Mouse (Mus musculus) MEL (cell line): Measurements from ENCODE around the gene Clec16a. TPM values are rescaled to one million over a fixed set of nuclear protein-coding genes. Genes with fewer than 3 reads are reported as not detected.

Experiments used
- DNase-seq: peaks from one replicate; pipeline ENCODE4 v3.0.0; 2011; ENCODE audit warnings: low read depth, low spot score
- H3K27ac ChIP-seq: 2 replicates; pipeline ENCODE4 v1.5.1; 2012; ENCODE audit warnings: low read depth, mild to moderate bottlenecking, control low read depth, low read length, moderate library complexity; ENCODE audit not compliant: control insufficient read depth
- H3K27me3 ChIP-seq, 2 experiments: fragments of 150-350 bp in 1 of 2; sonication (generic) in 1 of 2; 2 replicates each; pipeline ENCODE4 v1.6.1; 2012; ENCODE audit warnings: low read length in 2 of 2, mild to moderate bottlenecking in 2 of 2, improper control_type of control experiment in 1 of 2, moderate library complexity in 1 of 2; ENCODE audit not compliant: insufficient read depth in 2 of 2, control insufficient read depth in 1 of 2
- H3K36me3 ChIP-seq, 2 experiments: 2 replicates each; pipeline ENCODE4 v1.6.1; 2012 to 2014; ENCODE audit warnings: low read length in 2 of 2, improper control_type of control experiment in 1 of 2, inconsistent platforms in 1 of 2, mild to moderate bottlenecking in 1 of 2; ENCODE audit not compliant: insufficient read depth in 2 of 2, control insufficient read depth in 1 of 2
- H3K4me1 ChIP-seq, 2 experiments: fragments of 150-350 bp in 1 of 2; sonication (generic) in 1 of 2; 2 replicates each; pipeline ENCODE4 v1.6.1; 2012; ENCODE audit warnings: low read length in 2 of 2, improper control_type of control experiment in 1 of 2, mild to moderate bottlenecking in 1 of 2; ENCODE audit not compliant: insufficient read depth in 2 of 2, control insufficient read depth in 1 of 2
- H3K4me3 ChIP-seq, 2 experiments: fragments of 150-350 bp in 1 of 2; sonication (generic) in 1 of 2; 2 replicates each; pipeline ENCODE4 v1.5.1; 2012; ENCODE audit warnings: low read depth in 2 of 2, low read length in 2 of 2, mild to moderate bottlenecking in 2 of 2, moderate library complexity in 2 of 2, control low read depth in 1 of 2, improper control_type of control experiment in 1 of 2; ENCODE audit not compliant: control insufficient read depth in 1 of 2, insufficient read depth in 1 of 2
- H3K79me2 ChIP-seq: 2 replicates; pipeline ENCODE4 v1.6.1; 2012; ENCODE audit warnings: mild to moderate bottlenecking, low read length, moderate library complexity; ENCODE audit not compliant: control insufficient read depth, poor library complexity, insufficient read depth
- H3K9ac ChIP-seq: 2 replicates; pipeline ENCODE4 v1.6.1; 2012; ENCODE audit warnings: low read depth, mild to moderate bottlenecking, control low read depth, low read length, moderate library complexity; ENCODE audit not compliant: control insufficient read depth, poor library complexity, severe bottlenecking
- H3K9me3 ChIP-seq: fragments of 150-350 bp; sonication (generic); replicated peaks from 2 replicates; pipeline ENCODE4 v1.6.1; 2012; ENCODE audit warnings: mild to moderate bottlenecking, low read length, improper control_type of control experiment, moderate library complexity; ENCODE audit not compliant: insufficient read depth
- CHD1 ChIP-seq: IDR thresholded peaks from 2 replicates; pipeline ENCODE4 v1.6.1; 2012; ENCODE audit warnings: low read depth, mild to moderate bottlenecking, inconsistent platforms, low read length, improper control_type of control experiment
- EP300 ChIP-seq, 2 experiments: IDR thresholded peaks; 2 replicates each; pipeline ENCODE4 v1.6.1; 2011; ENCODE audit warnings: improper control_type of control experiment in 2 of 2, low read length in 2 of 2, low read depth in 1 of 2, mild to moderate bottlenecking in 1 of 2
- GATA1 ChIP-seq: IDR thresholded peaks from 2 replicates; pipeline ENCODE4 v1.6.1; 2011; ENCODE audit warnings: low read depth, low read length, improper control_type of control experiment
- MAFK ChIP-seq: IDR thresholded peaks from 2 replicates; pipeline ENCODE4 v1.6.1; 2011; ENCODE audit warnings: low read depth, mild to moderate bottlenecking, low read length, improper control_type of control experiment, borderline replicate concordance
- MXI1 ChIP-seq: IDR thresholded peaks from 2 replicates; pipeline ENCODE4 v1.6.1; 2011; ENCODE audit warnings: mild to moderate bottlenecking, low read depth, low read length, improper control_type of control experiment
- MYB ChIP-seq: IDR thresholded peaks from 2 replicates; pipeline ENCODE4 v1.6.1; 2011; ENCODE audit warnings: mild to moderate bottlenecking, low read depth, low read length, improper control_type of control experiment
- POLR2AphosphoS2 ChIP-seq: IDR thresholded peaks from 2 replicates; pipeline ENCODE4 v1.6.1; 2011; ENCODE audit warnings: low read length, improper control_type of control experiment
- RCOR1 ChIP-seq: IDR thresholded peaks from 2 replicates; pipeline ENCODE4 v1.6.1; 2012; ENCODE audit warnings: low read depth, mild to moderate bottlenecking, inconsistent platforms, low read length, improper control_type of control experiment
- SIN3A ChIP-seq: IDR thresholded peaks from 2 replicates; pipeline ENCODE4 v1.6.1; 2012; ENCODE audit warnings: low read length, improper control_type of control experiment, inconsistent platforms
- SMC3 ChIP-seq: IDR thresholded peaks from 2 replicates; pipeline ENCODE4 v1.6.1; 2011; ENCODE audit warnings: low read depth, low read length, improper control_type of control experiment
- TCF12 ChIP-seq: IDR thresholded peaks from 2 replicates; pipeline ENCODE4 v1.6.1; 2014; ENCODE audit warnings: low read depth, mild to moderate bottlenecking, inconsistent platforms, low read length, improper control_type of control experiment, moderate library complexity
- ZC3H11A ChIP-seq: IDR thresholded peaks from 2 replicates; pipeline ENCODE4 v1.6.1; 2012; ENCODE audit warnings: low read depth, mild to moderate bottlenecking, inconsistent platforms, low read length, improper control_type of control experiment
- polyA plus RNA-seq, 2 experiments: library from polyadenylated mRNA; stranded (reverse) in 1 of 2; unstranded in 1 of 2; fragments of >175 nt in 1 of 2; fragments of >200 nt in 1 of 2; gene quantifications; 2 replicates each; pipeline versions ENCODE4 v1.2.1 to v1.2.4; 2012; ENCODE audit warnings: low replicate concordance in 2 of 2, low read depth in 1 of 2; ENCODE audit not compliant: insufficient read length in 2 of 2, insufficient read depth in 1 of 2, missing spikeins in 1 of 2
- total RNA-seq: library from RNA; depleted of rRNA; stranded (reverse); fragments of 300-350 nt; gene quantifications from 2 replicates; pipeline ENCODE4 v1.2.3, GENCODE M21; 2012; rRNA removed

The Clec16a gene
- total and polyA plus RNA-seq, 3 experiments, result 10.4 to 49.3 (median 22.1) TPM

DNA sequence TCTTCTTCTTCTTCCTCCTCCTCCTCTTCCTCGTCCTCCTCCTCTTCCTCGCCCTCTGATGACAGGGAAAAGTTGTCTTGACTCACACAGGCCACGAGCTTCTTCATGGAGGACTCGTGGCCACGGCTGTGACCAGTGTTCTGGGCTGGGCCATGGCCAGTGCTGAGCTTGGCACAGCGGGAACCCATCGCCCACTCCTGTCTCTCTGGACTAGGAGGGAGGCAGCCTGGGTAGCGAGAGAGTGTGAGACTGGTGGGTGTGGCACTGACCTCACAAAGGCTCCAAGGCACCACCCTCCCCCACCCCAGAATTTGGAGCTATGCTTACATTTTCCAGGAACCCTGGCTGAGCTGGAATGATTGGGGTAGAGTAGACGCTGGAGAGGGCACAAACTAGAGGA is 245.6 kb downstream of the Clec16a start, which contains the start of gene Prm3:
Gene Prm3, minus strand, starts transcription at position 213 of the 400 bp plus-strand sequence.
- H3K9me3 ChIP-seq, result no peaks in the 10 kb centered on the region
- H3K36me3 ChIP-seq, result no peaks in the 10 kb centered on the region
- TF ChIP-seq SMC3 (no peak), GATA1 (no peak), CHD1 (no peak), POLR2AphosphoS2 (no peak), MXI1 (no peak), EP300 (IDR thresholded peaks at IDR 0.05; ENCODE audit: low read depth in 1 of 2, low read length in 2 of 2) (no peak), RCOR1 (no peak), MAFK (no peak), TCF12 (no peak), SIN3A (no peak), MYB (no peak), ZC3H11A (no peak)
- H3K4me1 ChIP-seq, result peaks cover 0 to 3% of the 10 kb centered on the region in 2 experiments; a peak in 1 of 4 replicates
- no peak within 1 kb of the TSS for H3K4me3 ChIP-seq
- H3K9ac ChIP-seq, result no peak within 1 kb of the TSS
- no peak within 1 kb of the TSS for H3K27ac ChIP-seq
- no peaks in the 10 kb centered on the region for H3K27me3 ChIP-seq
- DNase-seq, result no peak
- no peaks in the 10 kb centered on the region for H3K79me2 ChIP-seq

Other genes starting within 250 kb of the Clec16a start
- gene Emp2, start 231.4 kb upstream of the Clec16a start, total RNA-seq, result not detected in 2 replicates
- gene Emp2, start 231.4 kb upstream of the Clec16a start, polyA plus RNA-seq, result not detected
- gene Tekt5, start 149.8 kb upstream of the Clec16a start, total RNA-seq, result 0.08 and 0.10 TPM in 2 replicates
- gene Tekt5, start 149.8 kb upstream of the Clec16a start, polyA plus RNA-seq, result under 1 TPM in 1 of 2 experiments, not detected in 1; 0.25 TPM
- 57.7 and 58.4 TPM in 2 replicates for gene Nubp1, start 133.4 kb upstream of the Clec16a start, total RNA-seq
- gene Nubp1, start 133.4 kb upstream of the Clec16a start, polyA plus RNA-seq, result 10 to 100 TPM in 1 of 2 experiments, not detected in 1; 75.0 TPM
- 0.03 and 0.31 TPM in 2 replicates for gene Tvp23a, start 98.0 kb upstream of the Clec16a start, total RNA-seq
- gene Tvp23a, start 98.0 kb upstream of the Clec16a start, polyA plus RNA-seq, result under 1 TPM in 1 of 2 experiments, not detected in 1; 0.81 TPM
- not detected in 2 replicates for gene Ciita, start 65.3 kb upstream of the Clec16a start, total RNA-seq
- under 1 TPM in 1 of 2 experiments, not detected in 1; 0.04 TPM for gene Ciita, start 65.3 kb upstream of the Clec16a start, polyA plus RNA-seq
- 8.1 and 9.3 TPM in 2 replicates for gene Dexi, start 2.3 kb upstream of the Clec16a start, total RNA-seq
- gene Dexi, start 2.3 kb upstream of the Clec16a start, polyA plus RNA-seq, result 10 to 100 TPM in 1 of 2 experiments, not detected in 1; 17.8 TPM
- gene Socs1, start 240.2 kb downstream of the Clec16a start, total RNA-seq, result 0.07 and 0.12 TPM in 2 replicates
- gene Socs1, start 240.2 kb downstream of the Clec16a start, polyA plus RNA-seq, result under 1 TPM in 1 of 2 experiments, not detected in 1; 0.36 TPM
- gene Tnp2, start 243.3 kb downstream of the Clec16a start, total RNA-seq, result not detected in 2 replicates
- not detected for gene Tnp2, start 243.3 kb downstream of the Clec16a start, polyA plus RNA-seq
- gene Prm3, start 245.6 kb downstream of the Clec16a start, total RNA-seq, result not detected in 2 replicates
- gene Prm3, start 245.6 kb downstream of the Clec16a start, polyA plus RNA-seq, result not detected